Mouse (Mus musculus) naive thymus-derived CD4-positive, alpha-beta T cell, adult 2 months (primary cell): ENCODE measurements at regions not wholly inside any gene's neighbourhood (a gene's known extent, or its start where the extent isn't known, plus 50 kb on each side); places are given as distances from the start of the nearest gene placed in this dataset.

Experiments used
- DNase-seq: peaks from one replicate; pipeline ENCODE4 v3.0.0-alpha.2; 2011; ENCODE audit warnings: low read depth

GRCm38 (mm10) chrX:47229506-47229905 lies 663.3 kb downstream of the Smarca1 start:
- DNase-seq: no peak

DNA sequence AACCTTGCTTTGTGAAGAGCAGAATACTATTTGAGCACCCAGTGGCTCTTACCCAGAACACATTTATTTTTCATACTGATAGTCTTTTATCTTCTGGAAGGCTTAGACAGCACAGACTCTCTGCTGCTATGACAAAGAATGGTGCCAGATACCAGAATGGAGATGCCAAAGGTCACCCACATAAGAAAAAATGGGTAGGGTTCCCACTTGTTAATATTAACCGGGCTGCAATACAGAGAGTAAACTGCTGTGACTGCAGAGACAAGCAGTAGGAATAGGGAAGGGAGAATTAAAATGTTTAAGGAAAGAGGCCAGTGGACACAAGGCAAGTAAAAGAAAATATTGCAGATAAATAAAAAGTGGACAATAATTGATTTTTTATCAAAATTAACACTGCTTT lies 709.9 kb downstream of the Smarca1 start:
- no peak for DNase-seq

DNA sequence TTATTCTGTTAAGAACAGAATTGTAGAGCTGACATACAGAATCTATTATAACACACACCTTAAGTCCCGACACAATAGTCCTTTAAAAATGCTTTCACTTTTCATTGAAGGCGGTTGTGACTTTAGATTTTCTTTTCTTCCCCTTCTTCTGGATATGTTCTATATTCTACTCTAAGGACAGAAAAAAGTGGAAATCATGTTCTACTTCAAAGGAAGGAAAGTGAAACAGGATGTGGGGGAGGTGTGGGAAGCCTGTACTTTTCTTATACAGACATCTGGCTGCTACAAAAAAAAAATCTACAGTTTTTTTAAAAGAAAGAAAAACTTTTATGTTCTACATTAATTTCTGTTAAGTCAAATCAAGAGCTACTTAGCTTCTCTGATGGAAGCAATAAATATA lies 735.0 kb downstream of the Smarca1 start:
- peak; percentile 8 for DNase-seq

DNA sequence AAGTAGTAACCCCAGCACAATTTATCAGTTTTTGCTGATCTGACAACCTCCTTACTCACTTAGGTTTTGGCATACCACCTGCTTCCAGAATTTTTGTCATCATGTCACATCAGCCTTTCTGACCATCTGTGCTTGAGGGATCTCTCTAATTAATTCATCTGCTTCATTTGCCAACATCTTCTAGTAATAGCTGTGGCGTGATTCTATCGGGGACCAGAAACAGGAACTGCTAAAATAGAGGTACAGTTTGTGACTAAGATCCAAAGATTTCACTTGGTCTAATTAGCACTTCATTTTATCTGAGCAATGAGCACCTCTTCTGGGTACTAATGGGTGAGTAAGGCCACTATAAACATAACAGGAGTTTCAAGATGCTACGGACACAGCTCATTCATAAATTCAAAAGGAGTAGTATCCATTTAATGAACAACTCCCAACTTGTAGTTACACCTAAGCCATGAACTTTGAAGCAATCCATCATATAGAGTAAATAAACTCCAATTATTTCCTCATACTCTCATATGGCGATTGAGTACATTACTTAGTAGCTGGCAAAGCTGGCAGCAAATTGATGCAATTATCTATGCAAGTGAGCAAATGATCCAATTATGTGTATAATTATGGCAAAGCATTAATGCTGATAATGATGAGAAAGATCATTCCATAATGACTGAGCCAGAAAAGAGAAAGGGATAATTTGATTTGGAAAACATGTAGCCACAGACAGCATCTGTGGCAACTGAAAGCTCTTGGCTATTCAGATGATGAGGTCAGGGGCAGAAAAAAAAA lies 768.4 kb downstream of the Smarca1 start:
- no peak for DNase-seq
